Mouse (Mus musculus) ovary, adult 18-20 months (tissue): ENCODE measurements around the gene Osbpl9.

Source experiments
- DNase-seq: peaks from one replicate; pipeline ENCODE4 v3.0.0; 2022; ENCODE audit warnings: low spot score, mixed read lengths

Gene Osbpl9

DNA sequence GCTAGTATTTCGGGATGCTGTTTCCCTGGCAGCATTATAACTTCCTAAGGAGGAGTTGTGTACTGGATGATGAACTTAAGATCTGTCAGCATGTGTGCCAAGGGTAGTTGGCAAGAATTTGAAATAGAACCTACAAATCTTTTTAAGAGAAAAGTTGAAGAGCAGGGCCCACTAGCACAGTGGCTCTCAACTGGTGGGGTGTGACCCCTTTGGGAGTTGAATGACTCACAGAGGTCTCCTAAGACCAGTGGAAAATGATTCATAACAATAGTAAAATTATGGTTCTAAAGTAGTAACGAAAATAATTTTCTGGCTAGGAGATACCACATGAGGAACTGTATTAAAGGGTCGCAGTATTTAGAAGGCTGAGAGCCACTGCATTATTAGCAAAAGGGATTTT, 67.1 kb downstream of the Osbpl9 start:
- no peak for DNase-seq

DNA sequence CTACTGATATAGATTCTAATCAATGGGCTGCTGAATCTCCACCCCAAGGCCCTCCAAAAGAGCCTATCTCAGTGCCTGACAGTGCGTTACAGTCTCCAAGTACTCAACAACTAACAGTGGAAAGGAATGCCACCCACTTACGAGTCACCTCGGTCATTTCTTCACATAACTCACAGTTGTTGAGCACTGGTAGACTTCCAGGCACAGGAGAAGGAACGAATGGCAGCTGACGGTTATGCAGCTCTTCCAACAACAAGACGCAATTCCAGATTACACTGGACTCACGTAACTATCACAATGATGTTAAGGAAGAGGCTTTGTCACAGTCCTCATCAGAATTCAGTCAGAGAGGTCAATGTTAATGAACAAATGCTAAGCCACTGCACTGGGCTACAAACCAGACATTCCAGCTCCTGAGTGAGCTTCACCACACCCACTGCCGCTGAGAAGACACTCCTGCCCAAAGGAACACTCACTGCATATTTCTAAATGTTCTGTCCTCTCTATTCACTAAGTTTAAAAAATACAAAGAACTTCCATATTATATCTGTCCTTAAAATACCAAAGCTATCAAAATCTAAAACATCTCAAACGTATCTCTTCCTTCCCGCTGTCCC, 70.7 kb downstream of the Osbpl9 start:
- no peak for DNase-seq

DNA sequence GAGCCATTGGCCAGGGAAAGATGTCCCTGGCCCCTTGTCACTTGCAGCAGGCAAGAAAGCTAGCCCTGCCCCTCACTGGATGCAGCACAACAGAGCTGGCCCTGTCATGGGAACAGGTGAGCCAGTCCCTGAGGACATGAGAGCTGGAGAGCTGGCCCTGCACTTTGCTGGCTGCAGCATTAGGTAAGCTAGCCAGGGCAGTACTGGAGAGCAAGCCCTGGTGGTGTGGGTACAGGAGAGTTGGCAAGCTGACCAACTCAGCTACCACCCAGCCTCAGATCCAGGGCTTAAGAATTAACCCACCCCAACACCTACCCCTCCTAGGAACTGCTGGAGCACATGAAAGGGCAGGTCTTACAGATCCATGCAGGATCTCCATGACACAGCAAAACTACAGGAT, 73.1 kb downstream of the Osbpl9 start:
- DNase-seq, result no peak

DNA sequence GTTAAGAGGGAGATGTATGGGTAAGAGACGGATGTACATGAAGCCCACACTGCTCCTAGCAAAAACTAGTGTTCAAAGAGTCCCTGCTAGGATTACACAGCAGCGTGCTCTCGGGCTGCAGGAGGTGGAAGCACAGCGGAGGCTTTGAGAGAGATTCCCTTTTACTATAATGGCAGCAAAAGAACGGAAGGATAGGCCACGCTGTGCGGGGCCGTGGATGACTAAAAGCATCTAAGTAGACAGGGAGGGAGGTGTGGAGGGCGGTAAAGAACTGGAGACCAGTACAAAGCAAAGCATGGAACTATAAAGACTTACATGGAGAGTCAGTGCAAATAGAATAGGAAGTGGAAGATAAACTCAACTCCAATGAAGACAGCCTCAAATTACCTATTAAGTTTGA, 74.1 kb downstream of the Osbpl9 start:
- no peak for DNase-seq

- DNase-seq, result no peak
Observed at GRCm38 (mm10) chr4:109126834-109127564, 75.1 kb downstream of the Osbpl9 start.

DNA sequence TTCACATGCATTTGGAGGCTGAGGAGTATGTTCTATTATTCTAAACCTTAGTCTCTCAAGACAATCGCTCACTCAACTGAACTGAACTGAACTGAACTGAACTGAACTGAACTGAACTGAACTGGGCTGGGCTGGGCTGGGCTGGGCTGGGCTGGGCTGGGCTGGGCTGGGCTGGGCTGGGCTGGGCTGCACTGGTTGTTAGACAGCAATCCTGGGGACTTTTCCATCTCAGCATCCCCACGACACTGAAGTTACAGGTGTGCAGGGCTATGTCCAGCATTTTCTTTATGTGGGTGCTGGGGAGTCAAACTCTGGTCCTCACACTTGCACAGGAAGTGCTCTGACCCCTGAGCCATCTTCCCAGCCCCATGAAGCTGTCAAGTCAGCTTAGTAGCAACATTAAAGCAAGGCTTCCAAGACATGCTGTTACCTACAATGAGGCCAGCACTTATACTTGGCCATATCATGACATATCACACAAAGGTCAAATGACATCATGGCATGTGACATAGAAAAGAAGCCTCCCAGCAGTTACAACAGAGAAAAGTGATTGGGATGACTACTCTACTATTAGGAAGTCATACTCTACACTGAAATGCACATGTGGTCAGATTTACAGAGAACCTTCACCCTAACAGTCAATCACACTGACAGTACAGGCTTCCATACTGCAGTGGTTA, 76.2 kb downstream of the Osbpl9 start:
- no peak for DNase-seq

- no peak for DNase-seq
Observed at GRCm38 (mm10) chr4:109122830-109123555, 79.1 kb downstream of the Osbpl9 start.

GRCm38 (mm10) chr4:109120735-109121134, 81.3 kb downstream of the Osbpl9 start:
- no peak for DNase-seq

GRCm38 (mm10) chr4:109119641-109120125, 82.4 kb downstream of the Osbpl9 start:
- no peak for DNase-seq

DNA sequence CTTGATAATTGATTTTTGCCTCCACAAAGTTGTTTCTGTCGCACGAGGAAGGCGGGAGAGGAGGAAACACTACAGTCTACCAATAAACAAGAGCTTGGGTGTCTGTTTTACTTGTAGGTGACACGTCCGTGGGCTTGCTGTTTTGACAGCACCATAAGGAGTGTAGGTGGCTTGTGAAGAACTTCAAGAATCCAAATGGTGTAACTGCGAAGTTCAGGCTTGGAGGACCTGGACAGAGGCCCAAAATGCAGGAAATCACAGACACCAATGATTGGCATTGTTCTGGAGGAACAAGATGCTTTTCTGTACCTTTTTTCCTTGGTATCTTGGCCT, 83.8 kb downstream of the Osbpl9 start:
- DNase-seq, result no peak

GRCm38 (mm10) chr4:109117596-109118326, 84.3 kb downstream of the Osbpl9 start:
- peak; percentile 90 for DNase-seq

GRCm38 (mm10) chr4:109116938-109117337, 85.1 kb downstream of the Osbpl9 start:
- DNase-seq, result no peak

- no peak for DNase-seq
Observed at GRCm38 (mm10) chr4:109116494-109116893, 85.6 kb downstream of the Osbpl9 start.

- DNase-seq, result no peak
Observed at GRCm38 (mm10) chr4:109115742-109116141, 86.3 kb downstream of the Osbpl9 start.

DNA sequence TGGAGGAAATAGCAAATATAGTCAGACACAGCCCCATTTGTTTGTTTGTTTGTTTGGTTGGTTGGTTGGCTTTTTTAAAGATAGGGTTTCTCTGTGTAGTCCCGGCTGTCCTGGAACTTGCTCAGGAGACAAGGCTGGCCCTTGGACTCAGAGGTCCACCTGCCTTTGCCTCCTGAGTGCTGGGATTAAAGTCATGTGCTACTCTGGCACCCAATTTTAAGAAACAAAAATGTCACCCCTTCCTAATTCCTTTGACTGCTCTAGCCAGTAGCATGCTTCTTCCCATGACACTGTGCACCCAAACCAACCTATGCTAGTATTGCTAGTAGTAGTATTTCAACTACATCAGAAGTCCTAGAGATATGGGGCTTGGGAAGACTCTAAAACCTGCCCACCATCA, 87.8 kb downstream of the Osbpl9 start:
- DNase-seq, result no peak

DNA sequence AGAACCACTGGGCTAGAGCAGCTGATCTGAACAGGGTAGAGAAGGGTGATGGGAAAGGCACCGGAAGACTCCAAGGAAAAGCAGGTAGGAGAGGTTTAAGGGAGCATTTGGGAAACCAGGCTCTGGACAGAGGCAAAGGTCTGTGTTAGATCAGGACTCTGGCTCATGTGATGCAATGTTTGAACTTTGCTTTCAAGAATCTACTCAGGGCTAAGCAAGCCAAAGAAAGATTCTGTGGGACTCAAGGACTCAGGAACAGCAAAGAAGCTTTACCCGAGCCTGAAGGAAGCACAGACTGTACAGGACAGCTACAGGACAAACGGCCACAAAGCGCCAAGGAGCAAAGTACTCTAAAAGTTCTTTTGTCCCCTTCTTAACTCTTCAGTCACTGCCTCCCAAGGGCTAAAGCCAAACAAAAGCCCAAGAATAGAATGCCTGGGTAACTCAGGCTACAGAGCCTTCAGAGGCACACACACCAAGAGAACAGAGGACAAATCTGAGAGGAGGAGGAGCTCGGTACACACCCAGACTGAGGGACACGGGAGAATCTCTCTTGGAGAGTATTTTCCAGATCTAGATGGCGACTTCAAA, 89.1 kb downstream of the Osbpl9 start:
- no peak for DNase-seq

GRCm38 (mm10) chr4:109110978-109111377, 91.1 kb downstream of the Osbpl9 start:
- no peak for DNase-seq

GRCm38 (mm10) chr4:109109686-109110085, 92.4 kb downstream of the Osbpl9 start:
- no peak for DNase-seq

- no peak for DNase-seq
Observed at GRCm38 (mm10) chr4:109109012-109109411, 93.1 kb downstream of the Osbpl9 start.

DNA sequence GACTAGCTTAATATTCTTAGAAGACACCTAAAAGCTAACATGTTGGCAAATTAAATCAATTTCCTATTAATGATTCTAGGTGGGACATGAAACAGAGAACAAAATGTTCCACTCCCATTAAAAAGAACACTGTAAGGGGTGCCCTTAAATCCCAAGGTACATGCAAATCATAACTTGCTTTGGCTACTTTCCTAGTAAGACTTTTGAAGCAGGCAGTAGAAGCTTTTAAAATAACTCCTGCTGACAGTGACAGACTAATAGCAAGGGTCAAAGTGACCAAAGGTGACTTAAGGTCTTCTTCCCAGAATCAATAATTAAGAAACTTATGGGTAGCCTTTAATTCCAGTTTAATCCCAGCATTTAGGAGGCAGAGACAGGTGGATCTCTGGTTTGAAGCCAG, 95.5 kb downstream of the Osbpl9 start:
- DNase-seq, result no peak

DNA sequence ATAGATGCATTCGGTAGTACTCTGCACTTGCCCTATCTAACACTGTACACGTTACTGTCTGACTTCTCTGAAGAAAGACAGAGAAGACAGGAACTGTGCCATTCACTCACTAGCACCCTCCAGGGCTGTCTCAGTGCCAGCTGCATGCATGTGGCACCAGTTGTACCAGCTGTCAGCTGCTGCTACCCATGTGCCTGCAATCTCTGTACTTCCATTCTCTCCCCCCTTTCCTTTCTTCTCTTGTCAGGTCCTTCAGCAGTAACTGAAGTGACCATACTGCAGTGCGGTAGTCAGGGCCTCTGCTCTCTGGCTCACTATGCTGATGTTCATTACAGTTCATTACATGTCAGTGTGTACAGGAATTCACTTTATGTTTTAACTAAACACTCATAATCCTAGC, 96.0 kb downstream of the Osbpl9 start:
- no peak for DNase-seq

DNA sequence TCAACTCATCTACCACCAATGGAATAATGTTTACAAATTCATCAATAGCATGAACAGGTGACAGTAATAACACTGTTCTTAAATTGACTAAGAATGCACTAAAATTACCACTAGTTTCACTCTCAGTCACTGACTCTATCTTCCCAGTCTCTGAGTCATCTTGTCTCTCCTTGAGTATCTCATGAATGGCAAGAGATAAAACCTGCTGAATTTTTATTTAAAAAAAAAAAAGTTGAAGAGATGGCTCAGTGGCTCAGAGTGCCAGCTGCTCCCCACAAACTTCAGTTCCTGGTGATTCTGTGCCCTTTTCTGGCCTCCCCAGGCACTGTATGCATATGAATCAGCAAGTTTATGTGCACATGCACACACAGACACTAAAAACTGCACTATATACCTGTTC, 96.8 kb downstream of the Osbpl9 start:
- DNase-seq, result no peak
